Mouse (Mus musculus): Measurements from ENCODE around the gene Phf6. TPM values are rescaled to one million over a fixed set of nuclear protein-coding genes. Genes with fewer than 3 reads are reported as not detected.
"Not testable (repeated sequence)": the region's sequence is repeated elsewhere in the genome, so short reads cannot be mapped to it uniquely, and the experiment has no call there.

The Phf6 gene
- polyA plus RNA-seq, 1 experiment, result 12.5 TPM

- DNase-seq, result peak; percentile 84 to 88
- peak within 1 kb of the TSS; percentile 86 for H3K4me3 ChIP-seq (replicated peaks; ENCODE audit: insufficient read depth, low read depth, low read length)
- no peaks in the 10 kb centered on the region for H3K27me3 ChIP-seq (ENCODE audit: control insufficient read depth, insufficient read depth, low read length)
- WGBS, result 10% methylated on average over 70 of the region's 72 CpGs
- TF ChIP-seq POLR2A (IDR thresholded peaks at IDR 0.05; ENCODE audit: borderline replicate concordance, insufficient read depth, low read length) (peak; percentile 80), CTCF (IDR thresholded peaks at IDR 0.05; ENCODE audit: borderline replicate concordance, insufficient read depth, low read depth, low read length) (no peak)
- H3K27ac ChIP-seq (ENCODE audit: insufficient read depth, low read length), result peak within 1 kb of the TSS; percentile 88
- H3K4me1 ChIP-seq (ENCODE audit: control insufficient read depth, insufficient read depth, low read length), result peaks cover 3% of the 10 kb centered on the region; the same call in 1 of the 2 replicates
These were observed 76.1 kb downstream of the Phf6 start, which contains the start of gene Hprt for GRCm38 (mm10) chrX:52987905-52988783. TSS of gene Hprt (plus strand) at chrX:52988137.

DNA sequence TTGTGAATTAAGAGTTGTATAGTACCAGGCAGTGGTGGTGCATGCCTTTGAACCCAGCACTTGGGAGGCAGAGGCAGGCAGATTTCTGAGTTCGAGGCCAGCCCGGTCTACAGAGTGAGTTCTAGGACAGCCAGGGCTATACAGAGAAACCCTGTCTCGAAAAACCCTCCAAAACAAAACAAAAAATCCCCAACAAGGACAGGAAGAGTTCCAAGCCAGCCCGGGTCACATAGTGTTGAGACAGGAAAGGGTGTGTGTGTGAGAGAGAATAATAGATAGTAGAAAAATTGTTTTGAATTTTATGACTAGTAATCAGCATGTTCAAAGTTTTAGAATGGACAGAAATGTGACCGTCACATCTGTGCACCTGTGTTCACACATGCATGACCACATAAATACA, 82.7 kb downstream of the Phf6 start:
- not testable (repeated sequence) for DNase-seq; H3K4me3 ChIP-seq (replicated peaks; ENCODE audit: insufficient read depth, low read depth, low read length); H3K27me3 ChIP-seq (ENCODE audit: control insufficient read depth, insufficient read depth, low read length); H3K4me1 ChIP-seq (ENCODE audit: control insufficient read depth, insufficient read depth, low read length); H3K27ac ChIP-seq (ENCODE audit: insufficient read depth, low read length)
- WGBS, result 83% methylated on average over 5 of the region's 5 CpGs

GRCm38 (mm10) chrX:53004887-53005286, 92.8 kb downstream of the Phf6 start:
- H3K27ac ChIP-seq (ENCODE audit: insufficient read depth, low read length); DNase-seq; H3K27me3 ChIP-seq (ENCODE audit: control insufficient read depth, insufficient read depth, low read length); H3K4me1 ChIP-seq (ENCODE audit: control insufficient read depth, insufficient read depth, low read length); H3K4me3 ChIP-seq (replicated peaks; ENCODE audit: insufficient read depth, low read depth, low read length): not testable (repeated sequence)
- 61% methylated on average over 4 of the region's 4 CpGs for WGBS

- H3K4me3 ChIP-seq (replicated peaks; ENCODE audit: insufficient read depth, low read depth, low read length), result no peak overlapping the region
- no peak overlapping the region for H3K27ac ChIP-seq (ENCODE audit: insufficient read depth, low read length)
- H3K4me1 ChIP-seq (ENCODE audit: control insufficient read depth, insufficient read depth, low read length), result no peaks in the 10 kb centered on the region
- WGBS, result 49% methylated on average over 3 of the region's 3 CpGs
- no peaks in the 10 kb centered on the region for H3K27me3 ChIP-seq (ENCODE audit: control insufficient read depth, insufficient read depth, low read length)
- TF ChIP-seq POLR2A (IDR thresholded peaks at IDR 0.05; ENCODE audit: borderline replicate concordance, insufficient read depth, low read length) (no peak), CTCF (IDR thresholded peaks at IDR 0.05; ENCODE audit: borderline replicate concordance, insufficient read depth, low read depth, low read length) (no peak)
- DNase-seq, result peak in 1 of 2 experiments; percentile 38
These were observed 94.0 kb downstream of the Phf6 start for GRCm38 (mm10) chrX:53006062-53006461.

Other genes starting within 250 kb of the Phf6 start
- 2.7 and 3.1 TPM in 2 replicates for gene Ccdc160, start 121.1 kb upstream of the Phf6 start, polyA plus RNA-seq (2012; rRNA removed)
- 169 and 181 TPM in 2 replicates for gene Hprt, start 75.9 kb downstream of the Phf6 start, polyA plus RNA-seq (2012; rRNA removed)